Mouse (Mus musculus) lung, postnatal 0 days (tissue): Measurements from ENCODE around the gene Mmp24.

ENCODE experiments used
- CTCF ChIP-seq: IDR thresholded peaks from 2 replicates; pipeline ENCODE4 v1.5.1; 2016; ENCODE audit warnings: antibody characterized with exemption, mild to moderate bottlenecking
- EP300 ChIP-seq: IDR thresholded peaks from 2 replicates; pipeline ENCODE4 v1.6.1; 2016; ENCODE audit warnings: antibody characterized with exemption, mild to moderate bottlenecking, control low read depth

- TF ChIP-seq CTCF (no peak), EP300 (no peak)
Observed at GRCm38 (mm10) chr2:155814829-155815228, 39.7 kb downstream of the Mmp24 start.
